In the genomic region with DNA sequence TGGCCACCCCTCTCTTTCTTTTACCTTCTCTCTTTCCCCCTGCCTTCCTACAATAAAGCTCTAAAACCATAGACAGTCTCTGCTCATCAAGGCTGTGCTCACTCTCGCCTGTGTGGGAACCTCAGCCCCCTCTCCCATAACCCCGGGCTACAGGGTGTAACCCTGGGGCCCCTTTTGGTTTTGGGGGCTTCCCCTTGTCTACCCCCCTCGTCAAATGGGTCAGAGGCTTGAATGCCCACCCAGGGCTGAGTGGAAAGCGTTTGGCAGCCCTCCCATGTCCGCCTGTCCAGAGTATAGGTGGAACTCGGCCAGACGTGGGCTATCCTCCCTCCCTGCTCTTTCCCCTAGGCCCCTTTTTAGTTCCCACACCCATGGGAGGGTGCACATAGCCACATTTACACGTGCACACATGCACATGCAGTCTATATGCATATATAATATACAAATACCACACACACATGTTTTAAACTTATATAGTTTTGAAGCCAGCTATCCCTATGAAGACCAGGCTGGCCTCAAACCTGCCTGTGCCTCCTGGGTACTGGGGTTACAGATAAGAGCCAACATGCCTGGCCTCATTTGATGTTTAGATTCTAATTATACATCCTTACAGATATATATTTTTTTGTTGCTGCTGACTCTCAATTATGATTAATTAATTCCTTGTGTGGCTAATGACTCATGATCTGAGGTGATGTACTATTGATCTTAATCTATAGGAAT, we compare ENCODE assay signal across 36 mouse cellular contexts. TPM values are rescaled to one million over a fixed set of nuclear protein-coding genes. Genes with fewer than 3 reads are reported as not detected.
DNase-seq lines count a peak whose midpoint lies in the region; ATAC-seq and TF ChIP-seq lines count a peak whose summit lies in the region.
"Had no signal": no experiment of that assay in that cellular context is flagged by ENCODE, and none has a peak within 500 bp of the region (broad histone marks: within the 10 kb centered on the region; RNA-seq: fewer than 3 reads in every experiment).

No protein-coding gene starts in this region.

- H3K4me2 ChIP-seq in midbrain, embryonic 13.5 days (replicated peaks) = no peak overlapping the region
- peak overlapping the region; percentile 50 for H3K4me2 ChIP-seq in liver, embryonic 14.5 days (ENCODE audit: low read depth)
- H3K4me2 ChIP-seq: hindbrain, embryonic 13.5 days; kidney, embryonic 15.5 days; limb, embryonic 15.5 days; midbrain, embryonic 12.5 days had no signal

- no peak for ATAC-seq in midbrain, embryonic 13.5 days
- ATAC-seq in liver, embryonic 14.5 days (ENCODE audit: insufficient read depth) = peak; percentile 40
- ATAC-seq: CD4-positive, CD25-positive, alpha-beta regulatory T cell, adult 4 months; forebrain, embryonic 14.5 days; Patski had no signal

- intact Hi-C loops in heart, adult 2 months (cut with DNase I) = no loop called here

- peaks cover 7% of the 10 kb centered on the region for H3K4me1 ChIP-seq in heart, adult 2 months (ENCODE audit: control insufficient read depth, insufficient read depth, low read length)
- peaks cover 14% of the 10 kb centered on the region for H3K4me1 ChIP-seq in midbrain, embryonic 10.5 days
- H3K4me1 ChIP-seq in midbrain, embryonic 13.5 days (replicated peaks) = no peaks in the 10 kb centered on the region
- H3K4me1 ChIP-seq in liver, embryonic 14.5 days (replicated peaks; ENCODE audit: control insufficient read depth in 2 of 2, insufficient read depth in 2 of 2, low read length in 1 of 2) = peaks cover 28 to 33% of the 10 kb centered on the region in 2 experiments
- H3K4me1 ChIP-seq: hindbrain, embryonic 13.5 days; kidney, embryonic 15.5 days; midbrain, embryonic 12.5 days had no signal

- no peak overlapping the region for H3K27ac ChIP-seq in heart, adult 2 months
- H3K27ac ChIP-seq in midbrain, embryonic 10.5 days (replicated peaks) = 0 out of 2 replicates have a peak overlapping the region, but pooled peaks have one; percentile 33
- H3K27ac ChIP-seq in midbrain, embryonic 13.5 days = no peak overlapping the region
- H3K27ac ChIP-seq in liver, embryonic 14.5 days = peak overlapping the region; percentile 77
- H3K27ac ChIP-seq: embryonic facial prominence, embryonic 10.5 days; gastrocnemius, adult 2 months; hindbrain, embryonic 13.5 days; kidney, embryonic 15.5 days; left cerebral cortex, adult 2 months; limb, embryonic 15.5 days; macrophage; midbrain, embryonic 12.5 days had no signal

- no peak for TF ChIP-seq CTCF in heart, adult 2 months (IDR thresholded peaks at IDR 0.05)
- no peak for TF ChIP-seq CTCF in liver, embryonic 14.5 days (IDR thresholded peaks at IDR 0.05; ENCODE audit: low read depth)

- H3K4me3 ChIP-seq in heart, adult 2 months = no peak overlapping the region
- H3K4me3 ChIP-seq in midbrain, embryonic 10.5 days = no peak overlapping the region
- no peak overlapping the region for H3K4me3 ChIP-seq in midbrain, embryonic 13.5 days (replicated peaks)
- H3K4me3 ChIP-seq in liver, embryonic 14.5 days (ENCODE audit: insufficient read depth in 1 of 2, low read depth in 2 of 2, low read length in 2 of 2) = no peak overlapping the region
- H3K4me3 ChIP-seq: embryonic facial prominence, embryonic 10.5 days; gastrocnemius, adult 2 months; hindbrain, embryonic 13.5 days; kidney, embryonic 15.5 days; left cerebral cortex, adult 2 months; limb, embryonic 15.5 days; midbrain, embryonic 12.5 days had no signal

- no peaks in the 10 kb centered on the region for H3K9me3 ChIP-seq in midbrain, embryonic 10.5 days (replicated peaks)
- no peaks in the 10 kb centered on the region for H3K9me3 ChIP-seq in midbrain, embryonic 13.5 days
- no peaks in the 10 kb centered on the region for H3K9me3 ChIP-seq in liver, embryonic 14.5 days (ENCODE audit: control insufficient read depth, low read length)
- H3K9me3 ChIP-seq: embryonic facial prominence, embryonic 10.5 days; hindbrain, embryonic 13.5 days; kidney, embryonic 15.5 days; limb, embryonic 15.5 days; midbrain, embryonic 12.5 days had no signal

- no peak for TF ChIP-seq POLR2A in heart, adult 2 months (IDR thresholded peaks at IDR 0.05; ENCODE audit: insufficient read depth, low read depth, low read length)

- DNase-seq in heart, adult 11 months = peak; percentile 78
- DNase-seq in heart, adult 2 months = no peak
- DNase-seq in midbrain, embryonic 10.5 days (ENCODE audit: low spot score) = no peak
- DNase-seq in liver, embryonic 14.5 days (ENCODE audit: low read depth in 3 of 3, low spot score in 3 of 3) = no peak
- DNase-seq in urinary bladder, adult 18-20 months (ENCODE audit: low spot score in 2 of 2) = no peak
- no peak for DNase-seq in layer of hippocampus, adult 9-11 months
- no peak for DNase-seq in B cell, adult 2 months
- DNase-seq: adrenal gland, adult 2 months; cerebellum, adult 11-12 months; cerebellum, postnatal 10 days; gastrocnemius, adult 2 months; kidney, adult 11 months; kidney, postnatal 4 days; left cerebral cortex, postnatal 4 days; right cerebral cortex, postnatal 25 days; spleen, adult 18-20 months; thymus, postnatal 14 days had no signal

- 42% methylated on average over 8 of the region's 8 CpGs for WGBS in heart, adult 2 months
- 65% methylated on average over 8 of the region's 8 CpGs for WGBS in midbrain, embryonic 10.5 days
- WGBS in midbrain, embryonic 13.5 days = 68% methylated on average over 8 of the region's 8 CpGs
- 25% methylated on average over 8 of the region's 8 CpGs for WGBS in liver, embryonic 14.5 days (ENCODE audit: insufficient replicate concordance)

- no peaks in the 10 kb centered on the region for H3K27me3 ChIP-seq in heart, adult 2 months (ENCODE audit: control insufficient read depth, insufficient read depth, low read length)
- peaks cover 8% of the 10 kb centered on the region for H3K27me3 ChIP-seq in midbrain, embryonic 10.5 days (ENCODE audit: low read depth, poor library complexity, severe bottlenecking)
- peaks cover 4% of the 10 kb centered on the region for H3K27me3 ChIP-seq in midbrain, embryonic 13.5 days
- 0 out of 2 replicates have a peak, but pooled peaks cover under 1% of the 10 kb centered on the region for H3K27me3 ChIP-seq in liver, embryonic 14.5 days (ENCODE audit: control insufficient read depth, insufficient read depth, low read length)

- no peaks in the 10 kb centered on the region for H3K36me3 ChIP-seq in heart, adult 2 months (ENCODE audit: control insufficient read depth, insufficient read depth, low read length)
- H3K36me3 ChIP-seq in midbrain, embryonic 10.5 days = no peaks in the 10 kb centered on the region
- no peaks in the 10 kb centered on the region for H3K36me3 ChIP-seq in midbrain, embryonic 13.5 days
- no peaks in the 10 kb centered on the region for H3K36me3 ChIP-seq in liver, embryonic 14.5 days (replicated peaks; ENCODE audit: control insufficient read depth, insufficient read depth, low read depth)
- H3K36me3 ChIP-seq: embryonic facial prominence, embryonic 10.5 days; hindbrain, embryonic 13.5 days; kidney, embryonic 15.5 days; limb, embryonic 15.5 days; midbrain, embryonic 12.5 days had no signal

- no peaks in the 10 kb centered on the region for H3K79me2 ChIP-seq in heart, adult 2 months (replicated peaks; ENCODE audit: control insufficient read depth, insufficient read depth, low read length)

- no peak overlapping the region for H3K9ac ChIP-seq in heart, adult 2 months (ENCODE audit: low read depth, low read length)
- no peak overlapping the region for H3K9ac ChIP-seq in midbrain, embryonic 13.5 days (replicated peaks)
- H3K9ac ChIP-seq in liver, embryonic 14.5 days (replicated peaks) = peak overlapping the region; percentile 45
- H3K9ac ChIP-seq: hindbrain, embryonic 13.5 days; kidney, embryonic 15.5 days; limb, embryonic 15.5 days; midbrain, embryonic 12.5 days had no signal

- no peak for TF ChIP-seq EP300 in heart, adult 2 months (IDR thresholded peaks at IDR 0.05; ENCODE audit: insufficient read depth, low read depth, low read length)
- no peak for TF ChIP-seq EP300 in liver, embryonic 14.5 days (IDR thresholded peaks at IDR 0.05; ENCODE audit: low read depth)

RNA-seq across cellular contexts. Expression of gene Tnk1, which starts 5.8 kb away (rescaled TPM):
- total RNA-seq in heart, adult 2 months (2021) = not detected
- 0.20 and 0.68 TPM in 2 replicates for polyA plus RNA-seq in heart, adult 2 months (2012; rRNA removed)
- polyA plus RNA-seq in midbrain, embryonic 10.5 days (2016; fragmentation: Nextera tagmentation; extraction: Ambion mirVana) = 0.41 and 0.44 TPM in 2 replicates
- 0.27 and 0.31 TPM in 2 replicates for polyA plus RNA-seq in midbrain, embryonic 13.5 days (2015; fragmentation: Nextera tagmentation; extraction: Ambion mirVana)
- 1.2 TPM in 2 replicates for polyA plus RNA-seq in liver, embryonic 14.5 days (2012; rRNA removed)
- polyA plus RNA-seq in liver, embryonic 14.5 days (2014; fragmentation: Nextera tagmentation; extraction: Ambion mirVana) = 0.43 and 0.80 TPM in 2 replicates
- total RNA-seq: left cerebral cortex, postnatal 4 days; monocyte, adult 5-6 weeks; neutrophil, adult 5-6 weeks had no signal
- polyA plus RNA-seq: CD4-positive, CD25-positive, alpha-beta regulatory T cell, adult 4 months; macrophage; Patski had no signal

RNA-seq across cellular contexts. Expression of gene Tmem95, which starts 13.5 kb away (rescaled TPM):
- total RNA-seq in heart, adult 2 months (2021) = not detected
- polyA plus RNA-seq in heart, adult 2 months (2012; rRNA removed) = not detected in 2 replicates
- polyA plus RNA-seq in midbrain, embryonic 10.5 days (2016; fragmentation: Nextera tagmentation; extraction: Ambion mirVana) = not detected in 2 replicates
- not detected in 2 replicates for polyA plus RNA-seq in midbrain, embryonic 13.5 days (2015; fragmentation: Nextera tagmentation; extraction: Ambion mirVana)
- not detected in 2 replicates for polyA plus RNA-seq in liver, embryonic 14.5 days (2012; rRNA removed)
- not detected in 2 replicates for polyA plus RNA-seq in liver, embryonic 14.5 days (2014; fragmentation: Nextera tagmentation; extraction: Ambion mirVana)
- total RNA-seq: adrenal gland, adult 2 months; ES-E14; gastrocnemius, adult 2 months; heart, postnatal 25 days; left cerebral cortex, adult 2 months; left cerebral cortex, postnatal 4 days; monocyte, adult 5-6 weeks; neutrophil, adult 5-6 weeks had no signal
- polyA plus RNA-seq: adrenal gland, adult 2 months; CD4-positive, CD25-positive, alpha-beta regulatory T cell, adult 4 months; cortical plate, adult 2 months; embryonic facial prominence, embryonic 10.5 days; forebrain, embryonic 14.5 days; frontal cortex, adult 2 months; gonadal fat pad, adult 2 months; hindbrain, embryonic 13.5 days; lung, embryonic 16.5 days; macrophage; midbrain, embryonic 12.5 days had no signal

RNA-seq across cellular contexts. Expression of gene Kctd11, which starts 16.9 kb away (rescaled TPM):
- total RNA-seq in heart, adult 2 months (2021) = 1 to 10 TPM; 2.3 to 2.6 TPM
- 2.9 TPM in 2 replicates for polyA plus RNA-seq in heart, adult 2 months (2012; rRNA removed)
- 6.4 and 7.0 TPM in 2 replicates for polyA plus RNA-seq in midbrain, embryonic 10.5 days (2016; fragmentation: Nextera tagmentation; extraction: Ambion mirVana)
- 1.3 and 1.7 TPM in 2 replicates for polyA plus RNA-seq in midbrain, embryonic 13.5 days (2015; fragmentation: Nextera tagmentation; extraction: Ambion mirVana)
- polyA plus RNA-seq in liver, embryonic 14.5 days (2012; rRNA removed) = 0.93 TPM in 2 replicates
- polyA plus RNA-seq in liver, embryonic 14.5 days (2014; fragmentation: Nextera tagmentation; extraction: Ambion mirVana) = 0.53 and 1.00 TPM in 2 replicates

RNA-seq across cellular contexts. Expression of gene Plscr3, which starts 18.1 kb away (rescaled TPM):
- total RNA-seq in heart, adult 2 months (2021) = 10 to 100 TPM; 21.2 to 22.4 TPM
- 45.3 and 48.3 TPM in 2 replicates for polyA plus RNA-seq in heart, adult 2 months (2012; rRNA removed)
- 70.4 and 81.8 TPM in 2 replicates for polyA plus RNA-seq in midbrain, embryonic 10.5 days (2016; fragmentation: Nextera tagmentation; extraction: Ambion mirVana)
- 55.0 and 56.3 TPM in 2 replicates for polyA plus RNA-seq in midbrain, embryonic 13.5 days (2015; fragmentation: Nextera tagmentation; extraction: Ambion mirVana)
- 18.0 and 20.0 TPM in 2 replicates for polyA plus RNA-seq in liver, embryonic 14.5 days (2012; rRNA removed)
- polyA plus RNA-seq in liver, embryonic 14.5 days (2014; fragmentation: Nextera tagmentation; extraction: Ambion mirVana) = 22.8 and 25.0 TPM in 2 replicates

RNA-seq across cellular contexts. Expression of gene Tmem256, which starts 26.0 kb away (rescaled TPM):
- total RNA-seq in heart, adult 2 months (2021) = 100 to 1,000 TPM; 214 to 254 TPM
- 308 and 350 TPM in 2 replicates for polyA plus RNA-seq in heart, adult 2 months (2012; rRNA removed)
- 345 and 346 TPM in 2 replicates for polyA plus RNA-seq in midbrain, embryonic 10.5 days (2016; fragmentation: Nextera tagmentation; extraction: Ambion mirVana)
- polyA plus RNA-seq in midbrain, embryonic 13.5 days (2015; fragmentation: Nextera tagmentation; extraction: Ambion mirVana) = 329 and 331 TPM in 2 replicates
- polyA plus RNA-seq in liver, embryonic 14.5 days (2012; rRNA removed) = 143 and 197 TPM in 2 replicates
- 384 and 393 TPM in 2 replicates for polyA plus RNA-seq in liver, embryonic 14.5 days (2014; fragmentation: Nextera tagmentation; extraction: Ambion mirVana)

Comparison
In these comparisons a context has a peak if more than half of its experiments do, and no peak if none do; other contexts are left out.
1. H3K27ac ChIP-seq: peak in midbrain, embryonic 10.5 days (single experiment) and liver, embryonic 14.5 days (single experiment); none in heart, adult 2 months (single experiment) and midbrain, embryonic 13.5 days (single experiment).